Mouse (Mus musculus): ENCODE measurements around the gene Peg12. TPM values are rescaled to one million over a fixed set of nuclear protein-coding genes. Genes with fewer than 3 reads are reported as not detected.

Peg12 gene
- polyA plus RNA-seq, 1 experiment from 2014 or later: 56.3 TPM

- Histone ChIP-seq H3K9me3 (replicated peaks) (peaks cover 18% of the 10 kb centered on the region), H3K4me3 (peak overlapping the region; percentile 71), H3K4me2 (peak overlapping the region; percentile 51), H3K27me3 (no peaks in the 10 kb centered on the region), H3K36me3 (ENCODE audit: poor library complexity, severe bottlenecking) (no peaks in the 10 kb centered on the region), H3K27ac (peak overlapping the region; percentile 95), H3K4me1 (0 out of 2 replicates have a peak, but pooled peaks cover 7% of the 10 kb centered on the region), H3K9ac (peak overlapping the region; percentile 66)
- peak; percentile 32; the same call in 1 of the 2 replicates for ATAC-seq
- WGBS: 34% methylated on average over 6 of the region's 6 CpGs
Observed at GRCm38 (mm10) chr7:62420566-62420965, 43.7 kb downstream of the Peg12 start.

DNA sequence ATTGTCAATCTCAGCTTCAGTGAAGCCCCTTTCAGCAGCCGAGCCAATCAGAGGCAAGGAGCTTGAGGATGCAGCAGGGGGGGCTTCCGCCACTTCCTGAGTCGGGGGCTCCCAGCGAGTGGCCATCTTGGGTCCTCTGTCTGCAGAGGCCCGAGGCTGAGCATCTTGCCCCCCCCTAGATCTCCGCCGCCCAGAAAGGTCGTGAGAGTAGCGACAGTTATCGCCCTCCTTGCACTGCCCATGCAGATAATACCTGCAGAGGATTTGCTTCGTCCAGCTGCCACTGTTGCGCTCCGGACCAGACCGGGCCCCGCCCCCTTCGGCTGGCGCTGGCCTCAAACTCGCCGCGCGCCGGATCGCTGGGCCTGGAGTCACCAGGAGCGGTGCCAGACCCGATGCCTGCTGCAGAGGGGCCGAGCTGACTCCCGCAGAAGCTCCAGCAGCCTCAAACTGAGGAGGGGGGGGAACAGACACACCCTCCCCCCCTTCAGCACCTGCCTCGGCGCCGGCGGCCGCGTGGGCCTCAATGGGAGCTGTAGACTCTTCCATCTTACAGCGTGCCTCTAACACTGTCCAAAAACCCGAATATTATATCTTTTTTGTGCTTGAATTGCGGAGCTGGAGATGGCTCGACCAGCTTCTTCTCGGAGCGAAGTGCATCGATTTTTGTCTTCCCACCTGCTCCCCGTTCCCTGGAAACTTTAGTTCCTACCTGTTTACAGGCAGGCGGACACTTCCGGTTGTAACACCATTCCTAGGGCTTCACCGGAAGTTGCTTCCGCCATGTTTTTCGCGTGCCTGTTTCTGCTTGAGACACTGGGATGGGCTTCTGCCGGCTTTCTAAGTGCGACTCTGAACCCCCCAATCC lies 44.6 kb downstream of the Peg12 start, which contains the start of gene Mkrn3:
Mkrn3 (minus strand) TSS at position 647 of the 868 bp plus-strand sequence.
- 0 out of 2 replicates have a peak, but pooled peaks cover 7% of the 10 kb centered on the region for H3K4me1 ChIP-seq
- H3K27me3 ChIP-seq: no peaks in the 10 kb centered on the region
- WGBS: 22% methylated on average over 41 of the region's 49 CpGs
- peak within 1 kb of the TSS; percentile 86 for H3K9ac ChIP-seq
- peak within 1 kb of the TSS; percentile 96 for H3K27ac ChIP-seq
- H3K9me3 ChIP-seq (replicated peaks): peaks cover 18% of the 10 kb centered on the region
- H3K4me3 ChIP-seq: peak within 1 kb of the TSS; percentile 71
- no peaks in the 10 kb centered on the region for H3K36me3 ChIP-seq (ENCODE audit: poor library complexity, severe bottlenecking)
- ATAC-seq: peak; percentile 93
- peak within 1 kb of the TSS; percentile 73 for H3K4me2 ChIP-seq

DNA sequence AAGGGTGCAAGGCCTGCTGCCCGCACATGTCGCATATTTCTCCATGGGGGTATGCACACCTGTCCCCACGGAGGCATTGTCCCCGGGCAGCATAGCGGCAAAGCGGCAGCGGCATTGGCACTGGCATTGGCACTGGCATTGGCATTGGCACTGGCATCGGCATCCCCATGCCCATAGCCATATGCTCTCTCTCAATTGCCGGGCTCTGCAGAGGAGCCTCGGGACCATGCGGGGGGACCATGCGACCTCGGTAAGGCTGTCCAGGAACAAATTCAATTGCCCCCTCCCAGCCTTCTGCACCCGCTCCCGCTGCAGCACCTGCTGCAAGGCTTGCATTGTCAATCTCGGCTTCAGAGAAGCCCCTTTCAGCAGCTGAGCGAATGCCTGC lies 45.2 kb downstream of the Peg12 start:
- no peak; the same call in 1 of the 2 replicates for ATAC-seq
- H3K27ac ChIP-seq: peak overlapping the region; percentile 96
- peaks cover 18% of the 10 kb centered on the region for H3K9me3 ChIP-seq (replicated peaks)

DNA sequence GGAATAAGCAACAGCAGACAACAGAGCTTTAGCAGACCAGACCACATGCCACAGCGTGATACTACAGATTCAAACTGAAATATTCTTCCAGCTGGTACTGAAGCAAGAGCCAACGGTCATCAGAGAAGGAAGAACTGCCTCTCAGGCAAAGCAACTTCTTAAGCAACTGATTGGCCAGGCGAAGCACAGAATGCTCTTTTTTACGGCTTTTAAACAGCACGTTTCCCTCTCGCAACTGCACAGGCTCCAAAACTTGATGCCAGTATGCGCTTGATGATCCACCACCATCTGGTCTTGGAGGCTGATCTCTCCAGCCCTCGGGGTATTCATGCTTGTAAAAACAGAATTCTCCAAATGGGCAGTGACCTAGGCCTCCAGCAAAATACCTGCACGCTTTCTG lies 46.0 kb downstream of the Peg12 start:
- peaks cover 18% of the 10 kb centered on the region for H3K9me3 ChIP-seq (replicated peaks)
- H3K4me2 ChIP-seq: peak overlapping the region; percentile 73
- peak overlapping the region; percentile 86 for H3K9ac ChIP-seq
- H3K36me3 ChIP-seq (ENCODE audit: poor library complexity, severe bottlenecking): no peaks in the 10 kb centered on the region
- peak overlapping the region; percentile 71 for H3K4me3 ChIP-seq
- peak overlapping the region; percentile 96 for H3K27ac ChIP-seq
- WGBS: 38% methylated on average over 9 of the region's 9 CpGs
- H3K27me3 ChIP-seq: no peaks in the 10 kb centered on the region
- H3K4me1 ChIP-seq: 0 out of 2 replicates have a peak, but pooled peaks cover 7% of the 10 kb centered on the region
- no peak for ATAC-seq

More for the DNA sequence above, 45.2 kb downstream of the Peg12 start:
- 38% methylated on average over 17 of the region's 17 CpGs for WGBS
- Histone ChIP-seq H3K4me2 (peak overlapping the region; percentile 73), H3K4me1 (0 out of 2 replicates have a peak, but pooled peaks cover 7% of the 10 kb centered on the region), H3K4me3 (peak overlapping the region; percentile 71), H3K36me3 (ENCODE audit: poor library complexity, severe bottlenecking) (no peaks in the 10 kb centered on the region), H3K9ac (peak overlapping the region; percentile 86), H3K27me3 (no peaks in the 10 kb centered on the region)

- no peaks in the 10 kb centered on the region for H3K27me3 ChIP-seq
- H3K27ac ChIP-seq: peak overlapping the region; percentile 83
- H3K36me3 ChIP-seq (ENCODE audit: poor library complexity, severe bottlenecking): no peaks in the 10 kb centered on the region
- peaks cover 23% of the 10 kb centered on the region for H3K9me3 ChIP-seq (replicated peaks)
- peak overlapping the region; percentile 22 for H3K4me3 ChIP-seq
- H3K4me2 ChIP-seq: peak overlapping the region; percentile 45
- 0 out of 2 replicates have a peak, but pooled peaks cover 7% of the 10 kb centered on the region for H3K4me1 ChIP-seq
- no peak for ATAC-seq
- peak overlapping the region; percentile 48; the same call in 1 of the 2 replicates for H3K9ac ChIP-seq
Observed at GRCm38 (mm10) chr7:62416173-62416572, 48.1 kb downstream of the Peg12 start.

GRCm38 (mm10) chr7:62415222-62415621 lies 49.1 kb downstream of the Peg12 start:
- ATAC-seq: no peak
- 0 out of 2 replicates have a peak overlapping the region, but pooled peaks have one; percentile 31 for H3K9ac ChIP-seq
- H3K9me3 ChIP-seq (replicated peaks): peaks cover 20% of the 10 kb centered on the region
- no peaks in the 10 kb centered on the region for H3K27me3 ChIP-seq
- no peak overlapping the region for H3K4me3 ChIP-seq
- H3K4me1 ChIP-seq: 0 out of 2 replicates have a peak, but pooled peaks cover 7% of the 10 kb centered on the region
- no peaks in the 10 kb centered on the region for H3K36me3 ChIP-seq (ENCODE audit: poor library complexity, severe bottlenecking)
- 44% methylated on average over 1 of the region's 1 CpGs for WGBS
- peak overlapping the region; percentile 79 for H3K27ac ChIP-seq
- H3K4me2 ChIP-seq: no peak overlapping the region

Other genes starting within 250 kb of the Peg12 start
- gene Ndn, start 117.9 kb downstream of the Peg12 start, polyA plus RNA-seq (2015; fragmentation: Nextera tagmentation; extraction: Ambion mirVana): 381 and 439 TPM in 2 replicates
- gene Magel2, start 87.5 kb downstream of the Peg12 start, polyA plus RNA-seq (2015; fragmentation: Nextera tagmentation; extraction: Ambion mirVana): 16.6 and 22.1 TPM in 2 replicates
- gene Mkrn3, start 44.4 kb downstream of the Peg12 start, polyA plus RNA-seq (2015; fragmentation: Nextera tagmentation; extraction: Ambion mirVana): 21.7 and 25.0 TPM in 2 replicates

Data from forebrain, embryonic 13.5 days (tissue).